Mouse (Mus musculus): ENCODE measurements around the gene Ak2. TPM values are rescaled to one million over a fixed set of nuclear protein-coding genes. Genes with fewer than 3 reads are reported as not detected.

Ak2 gene
- polyA plus RNA-seq, 1 experiment from 2014 or later = 200 TPM

- 71% methylated on average over 9 of the region's 9 CpGs for WGBS
These were observed 28.0 kb downstream of the Ak2 start for GRCm38 (mm10) chr4:129019788-129020187.

GRCm38 (mm10) chr4:129020454-129020853 is 28.7 kb downstream of the Ak2 start:
- Histone ChIP-seq H3K4me1 (peaks cover 18% of the 10 kb centered on the region), H3K9me3 (no peaks in the 10 kb centered on the region), H3K4me3 (replicated peaks) (no peak overlapping the region), H3K27ac (no peak overlapping the region), H3K4me2 (no peak overlapping the region), H3K36me3 (no peaks in the 10 kb centered on the region), H3K9ac (no peak overlapping the region), H3K27me3 (replicated peaks) (no peaks in the 10 kb centered on the region)
- 46% methylated on average over 6 of the region's 6 CpGs for WGBS
- ATAC-seq (ENCODE audit: insufficient read depth, low FRiP score, low read depth) = no peak

More at GRCm38 (mm10) chr4:129019788-129020187, 28.0 kb downstream of the Ak2 start:
- Histone ChIP-seq H3K4me1 (peaks cover 14% of the 10 kb centered on the region), H3K36me3 (no peaks in the 10 kb centered on the region), H3K4me2 (no peak overlapping the region), H3K27ac (no peak overlapping the region), H3K9ac (no peak overlapping the region), H3K9me3 (no peaks in the 10 kb centered on the region), H3K27me3 (replicated peaks) (no peaks in the 10 kb centered on the region), H3K4me3 (replicated peaks) (no peak overlapping the region)
- no peak for ATAC-seq (ENCODE audit: insufficient read depth, low FRiP score, low read depth)

- Histone ChIP-seq H3K27me3 (replicated peaks) (no peaks in the 10 kb centered on the region), H3K36me3 (no peaks in the 10 kb centered on the region), H3K27ac (no peak overlapping the region), H3K4me2 (no peak overlapping the region), H3K9me3 (no peaks in the 10 kb centered on the region), H3K9ac (no peak overlapping the region), H3K4me1 (peaks cover 14% of the 10 kb centered on the region), H3K4me3 (replicated peaks) (no peak overlapping the region)
- WGBS = 89% methylated on average over 3 of the region's 3 CpGs
- no peak for ATAC-seq (ENCODE audit: insufficient read depth, low FRiP score, low read depth)
These were observed 29.7 kb downstream of the Ak2 start for GRCm38 (mm10) chr4:129021426-129021825.

GRCm38 (mm10) chr4:129021886-129022285 is 30.1 kb downstream of the Ak2 start:
- WGBS = 81% methylated on average over 4 of the region's 4 CpGs
- H3K4me2 ChIP-seq = no peak overlapping the region

GRCm38 (mm10) chr4:129023884-129024283 is 32.1 kb downstream of the Ak2 start:
- Histone ChIP-seq H3K4me2 (no peak overlapping the region), H3K4me1 (peaks cover 14% of the 10 kb centered on the region), H3K9me3 (no peaks in the 10 kb centered on the region), H3K4me3 (replicated peaks) (no peak overlapping the region), H3K27me3 (replicated peaks) (no peaks in the 10 kb centered on the region), H3K9ac (no peak overlapping the region), H3K36me3 (no peaks in the 10 kb centered on the region), H3K27ac (no peak overlapping the region)
- no peak for ATAC-seq (ENCODE audit: insufficient read depth, low FRiP score, low read depth)
- 74% methylated on average over 6 of the region's 6 CpGs for WGBS

More at GRCm38 (mm10) chr4:129021886-129022285, 30.1 kb downstream of the Ak2 start:
- no peak overlapping the region for H3K4me3 ChIP-seq (replicated peaks)
- peaks cover 14% of the 10 kb centered on the region for H3K4me1 ChIP-seq
- ATAC-seq (ENCODE audit: insufficient read depth, low FRiP score, low read depth) = no peak
- no peaks in the 10 kb centered on the region for H3K27me3 ChIP-seq (replicated peaks)
- no peaks in the 10 kb centered on the region for H3K36me3 ChIP-seq
- H3K9me3 ChIP-seq = no peaks in the 10 kb centered on the region
- H3K9ac ChIP-seq = no peak overlapping the region
- H3K27ac ChIP-seq = no peak overlapping the region

- 24% methylated on average over 6 of the region's 6 CpGs for WGBS
- Histone ChIP-seq H3K9ac (no peak overlapping the region), H3K4me3 (replicated peaks) (no peak overlapping the region), H3K4me2 (no peak overlapping the region), H3K27me3 (replicated peaks) (no peaks in the 10 kb centered on the region), H3K4me1 (peaks cover 14% of the 10 kb centered on the region), H3K9me3 (no peaks in the 10 kb centered on the region), H3K27ac (0 out of 2 replicates have a peak overlapping the region, but pooled peaks have one; percentile 4), H3K36me3 (no peaks in the 10 kb centered on the region)
- peak; percentile 82 for ATAC-seq (ENCODE audit: insufficient read depth, low FRiP score, low read depth)
These were observed 33.0 kb downstream of the Ak2 start for GRCm38 (mm10) chr4:129024775-129025174.

- H3K4me2 ChIP-seq = no peak overlapping the region
- no peak overlapping the region for H3K27ac ChIP-seq
- 90% methylated on average over 3 of the region's 3 CpGs for WGBS
- no peak overlapping the region for H3K9ac ChIP-seq
- H3K4me1 ChIP-seq = peaks cover 8% of the 10 kb centered on the region
- H3K36me3 ChIP-seq = no peaks in the 10 kb centered on the region
- ATAC-seq (ENCODE audit: insufficient read depth, low FRiP score, low read depth) = no peak
- H3K4me3 ChIP-seq (replicated peaks) = no peak overlapping the region
- no peaks in the 10 kb centered on the region for H3K9me3 ChIP-seq
- no peaks in the 10 kb centered on the region for H3K27me3 ChIP-seq (replicated peaks)
These were observed 33.9 kb downstream of the Ak2 start for GRCm38 (mm10) chr4:129025707-129026106.

GRCm38 (mm10) chr4:129030746-129031145 is 39.0 kb downstream of the Ak2 start:
- 87% methylated on average over 4 of the region's 4 CpGs for WGBS

GRCm38 (mm10) chr4:129031408-129031965 is 39.7 kb downstream of the Ak2 start:
- WGBS = 77% methylated on average over 8 of the region's 8 CpGs
- Histone ChIP-seq H3K27ac (no peak overlapping the region), H3K4me2 (no peak overlapping the region), H3K9me3 (no peaks in the 10 kb centered on the region), H3K4me1 (peaks cover 26% of the 10 kb centered on the region), H3K4me3 (replicated peaks) (no peak overlapping the region), H3K9ac (no peak overlapping the region), H3K36me3 (no peaks in the 10 kb centered on the region), H3K27me3 (replicated peaks) (no peaks in the 10 kb centered on the region)
- no peak for ATAC-seq (ENCODE audit: insufficient read depth, low FRiP score, low read depth)

More at GRCm38 (mm10) chr4:129030746-129031145, 39.0 kb downstream of the Ak2 start:
- no peaks in the 10 kb centered on the region for H3K9me3 ChIP-seq
- peaks cover 26% of the 10 kb centered on the region for H3K4me1 ChIP-seq
- H3K4me2 ChIP-seq = no peak overlapping the region
- no peak for ATAC-seq (ENCODE audit: insufficient read depth, low FRiP score, low read depth)
- H3K36me3 ChIP-seq = no peaks in the 10 kb centered on the region
- H3K27me3 ChIP-seq (replicated peaks) = no peaks in the 10 kb centered on the region
- no peak overlapping the region for H3K9ac ChIP-seq
- no peak overlapping the region for H3K4me3 ChIP-seq (replicated peaks)
- H3K27ac ChIP-seq = no peak overlapping the region

GRCm38 (mm10) chr4:129032133-129032962 is 40.6 kb downstream of the Ak2 start:
- Histone ChIP-seq H3K27ac (peak overlapping the region; percentile 58), H3K9me3 (no peaks in the 10 kb centered on the region), H3K36me3 (no peaks in the 10 kb centered on the region), H3K4me3 (replicated peaks) (no peak overlapping the region), H3K9ac (no peak overlapping the region), H3K4me1 (peaks cover 26% of the 10 kb centered on the region), H3K27me3 (replicated peaks) (no peaks in the 10 kb centered on the region), H3K4me2 (no peak overlapping the region)
- 61% methylated on average over 11 of the region's 11 CpGs for WGBS
- no peak for ATAC-seq (ENCODE audit: insufficient read depth, low FRiP score, low read depth)

- H3K27ac ChIP-seq = peak overlapping the region; percentile 58
These were observed 41.5 kb downstream of the Ak2 start for GRCm38 (mm10) chr4:129032963-129033951.

More at GRCm38 (mm10) chr4:129032963-129033951, 41.5 kb downstream of the Ak2 start:
- Histone ChIP-seq H3K27me3 (replicated peaks) (no peaks in the 10 kb centered on the region), H3K9me3 (no peaks in the 10 kb centered on the region), H3K4me2 (peak overlapping the region; percentile 47), H3K4me3 (replicated peaks) (no peak overlapping the region; the same call in 1 of the 2 replicates), H3K9ac (no peak overlapping the region), H3K4me1 (peaks cover 26% of the 10 kb centered on the region), H3K36me3 (no peaks in the 10 kb centered on the region)
- WGBS = 14% methylated on average over 17 of the region's 17 CpGs
- peak; percentile 90 for ATAC-seq (ENCODE audit: insufficient read depth, low FRiP score, low read depth)
